Mouse (Mus musculus): Measurements from ENCODE around the gene Doc2b.
A peak's percentile ranks its signal among the peaks of the same experiment; 100 is the strongest.
"Not testable (repeated sequence)": the region's sequence is repeated elsewhere in the genome, so short reads cannot be mapped to it uniquely, and the experiment has no call there.

Gene Doc2b

GRCm38 (mm10) chr11:75735462-75736252 lies 60.2 kb downstream of the Doc2b start:
- no peak for DNase-seq (ENCODE audit: low spot score in 2 of 2)

- peak; percentile 46 to 58 for DNase-seq (ENCODE audit: low spot score in 2 of 2)
These were observed 62.5 kb downstream of the Doc2b start for GRCm38 (mm10) chr11:75733227-75733940.

- DNase-seq (ENCODE audit: low spot score in 2 of 2), result peak; percentile 81 to 87
These were observed 63.2 kb downstream of the Doc2b start, which contains the start of gene Ywhae for GRCm38 (mm10) chr11:75732434-75733226. Ywhae (plus strand) TSS chr11:75732869.

GRCm38 (mm10) chr11:75727659-75728058 lies 68.2 kb downstream of the Doc2b start:
- not testable (repeated sequence) for DNase-seq (ENCODE audit: low spot score in 2 of 2)

GRCm38 (mm10) chr11:75727168-75727567 lies 68.7 kb downstream of the Doc2b start:
- no peak for DNase-seq (ENCODE audit: low spot score in 2 of 2)

- DNase-seq (ENCODE audit: low spot score in 2 of 2), result no peak
These were observed 73.5 kb downstream of the Doc2b start for GRCm38 (mm10) chr11:75722339-75722738.

All from frontal cortex, postnatal 25 days (tissue).